Mouse (Mus musculus) limb, embryonic 14.5 days (tissue): Measurements from ENCODE around the gene 1700067P10Rik. TPM values are rescaled to one million over a fixed set of nuclear protein-coding genes. Genes with fewer than 3 reads are reported as not detected.
A peak's percentile ranks its signal among the peaks of the same experiment; 100 is the strongest.

Experiments
- ATAC-seq: fragments of 200-750 bp; cut with Nextera tagmentation; 2 replicates; pipeline ENCODE4 v1.8.0; 2017; ENCODE audit warnings: low read depth, moderate number of reproducible peaks, moderate TSS enrichment; ENCODE audit not compliant: low FRiP score
- DNase-seq: peaks from one replicate; pipeline ENCODE4 v3.0.0-alpha.2; 2015; ENCODE audit warnings: low spot score
- H3K27ac ChIP-seq: fragments of 300-500 bp; sonication (generic); replicated peaks from 2 replicates; pipeline ENCODE4 v1.5.1; 2014; ENCODE audit warnings: low read depth, mild to moderate bottlenecking, low read length, moderate library complexity, mixed read lengths
- H3K27me3 ChIP-seq: fragments of 300-500 bp; sonication (generic); 2 replicates; pipeline ENCODE4 v1.6.1; 2014; ENCODE audit warnings: low read length, mixed read lengths; ENCODE audit not compliant: control insufficient read depth, insufficient read depth
- H3K36me3 ChIP-seq: fragments of 300-500 bp; sonication (generic); 2 replicates; pipeline ENCODE4 v1.6.1; 2014; ENCODE audit warnings: mild to moderate bottlenecking, low read length, moderate library complexity, mixed read lengths; ENCODE audit not compliant: control insufficient read depth, insufficient read depth
- H3K4me1 ChIP-seq: fragments of 300-500 bp; sonication (generic); 2 replicates; pipeline ENCODE4 v1.6.1; 2014; ENCODE audit warnings: antibody characterized with exemption, low read length, mixed read lengths; ENCODE audit not compliant: control insufficient read depth, insufficient read depth
- H3K4me2 ChIP-seq: fragments of 300-500 bp; sonication (generic); replicated peaks from 2 replicates; pipeline ENCODE4 v1.6.1; 2014; ENCODE audit warnings: low read depth, mild to moderate bottlenecking, low read length, moderate library complexity; ENCODE audit not compliant: severe bottlenecking
- H3K4me3 ChIP-seq: fragments of 300-500 bp; sonication (generic); replicated peaks from 2 replicates; pipeline ENCODE4 v1.5.1; 2014; ENCODE audit warnings: low read length
- H3K9ac ChIP-seq: fragments of 300-500 bp; sonication (generic); 2 replicates; pipeline ENCODE4 v1.6.1; 2014; ENCODE audit warnings: mild to moderate bottlenecking, low read depth, low read length, moderate library complexity; ENCODE audit not compliant: severe bottlenecking
- H3K9me3 ChIP-seq: fragments of 300-500 bp; sonication (generic); 2 replicates; pipeline ENCODE4 v1.6.1; 2016; ENCODE audit warnings: low read length; ENCODE audit not compliant: control insufficient read depth
- POLR2A ChIP-seq: fragments of 200-500 bp; IDR thresholded peaks from 2 replicates; pipeline ENCODE4 v1.8.0; 2012; ENCODE audit warnings: inconsistent platforms, mild to moderate bottlenecking, moderate library complexity, borderline replicate concordance; ENCODE audit not compliant: insufficient read depth, insufficient read length; ENCODE audit errors: extremely low read depth
- WGBS: fragments of 180-500 bp; shearing (Covaris S2); extraction: QIAGEN DNeasy Blood & Tissue Kit; methylation state at CpG from one replicate; pipeline ENCODE4 v1.1.7; 2014; 5-methylcytosine and 5-hydroxymethylcytosine counted together
- polyA plus RNA-seq, 2 experiments: library from polyadenylated mRNA; depleted of rRNA in 1 of 2; stranded (reverse) in 1 of 2; unstranded in 1 of 2; fragments of >200 nt; fragmentation: Nextera tagmentation in 1 of 2; extraction: Ambion mirVana in 1 of 2; gene quantifications; 2 replicates each; pipeline versions ENCODE4 v1.2.1 to v1.2.3; 2012 to 2014

Gene 1700067P10Rik
- polyA plus RNA-seq, 2 experiments = 0.08 TPM; not detected in 1

GRCm38 (mm10) chr17:48096321-48096720, 7.2 kb downstream of the 1700067P10Rik start:
- 5% methylated on average over 17 of the region's 17 CpGs for WGBS
- no peak for ATAC-seq
- peaks cover 29% of the 10 kb centered on the region for H3K27me3 ChIP-seq
- no peak overlapping the region for H3K4me3 ChIP-seq
- H3K27ac ChIP-seq = 0 out of 2 replicates have a peak overlapping the region, but pooled peaks have one; percentile 28
- H3K4me2 ChIP-seq = peak overlapping the region; percentile 16
- no peak overlapping the region for H3K9ac ChIP-seq
- peaks cover 48% of the 10 kb centered on the region for H3K4me1 ChIP-seq
- no peak for TF ChIP-seq POLR2A
- H3K9me3 ChIP-seq = 0 out of 2 replicates have a peak, but pooled peaks cover 4% of the 10 kb centered on the region
- no peaks in the 10 kb centered on the region for H3K36me3 ChIP-seq
- no peak for DNase-seq

GRCm38 (mm10) chr17:48097011-48097742, 8.1 kb downstream of the 1700067P10Rik start:
- no peak overlapping the region; the same call in 1 of the 2 replicates for H3K27ac ChIP-seq
- ATAC-seq (no peak), DNase-seq (peak; percentile 62)
- H3K27me3 ChIP-seq = peaks cover 29% of the 10 kb centered on the region
- no peaks in the 10 kb centered on the region for H3K36me3 ChIP-seq
- H3K4me2 ChIP-seq = peak overlapping the region; percentile 57
- H3K9me3 ChIP-seq = 0 out of 2 replicates have a peak, but pooled peaks cover 4% of the 10 kb centered on the region
- 2% methylated on average over 29 of the region's 41 CpGs for WGBS
- H3K9ac ChIP-seq = peak overlapping the region; percentile 36; the same call in 1 of the 2 replicates
- peak overlapping the region; percentile 27 for H3K4me3 ChIP-seq
- TF ChIP-seq POLR2A = no peak
- peaks cover 48% of the 10 kb centered on the region for H3K4me1 ChIP-seq

GRCm38 (mm10) chr17:48097743-48098527, 8.8 kb downstream of the 1700067P10Rik start:
- Histone ChIP-seq H3K27ac (no peak overlapping the region), H3K4me3 (peak overlapping the region; percentile 27), H3K9me3 (0 out of 2 replicates have a peak, but pooled peaks cover 4% of the 10 kb centered on the region), H3K36me3 (no peaks in the 10 kb centered on the region), H3K27me3 (peaks cover 29% of the 10 kb centered on the region), H3K4me1 (peaks cover 48% of the 10 kb centered on the region), H3K4me2 (peak overlapping the region; percentile 57), H3K9ac (peak overlapping the region; percentile 36; the same call in 1 of the 2 replicates)
- DNase-seq (no peak), ATAC-seq (no peak)
- no peak for TF ChIP-seq POLR2A
- WGBS = 1% methylated on average over 27 of the region's 43 CpGs

GRCm38 (mm10) chr17:48098528-48098890, 9.4 kb downstream of the 1700067P10Rik start:
- DNase-seq (no peak), ATAC-seq (no peak)
- Histone ChIP-seq H3K4me2 (peak overlapping the region; percentile 57), H3K27me3 (peaks cover 29% of the 10 kb centered on the region), H3K4me1 (peaks cover 48% of the 10 kb centered on the region), H3K27ac (no peak overlapping the region), H3K9ac (no peak overlapping the region), H3K4me3 (peak overlapping the region; percentile 27), H3K9me3 (0 out of 2 replicates have a peak, but pooled peaks cover 2% of the 10 kb centered on the region), H3K36me3 (no peaks in the 10 kb centered on the region)
- 2% methylated on average over 18 of the region's 19 CpGs for WGBS
- TF ChIP-seq POLR2A = no peak

GRCm38 (mm10) chr17:48099312-48099711, 10.2 kb downstream of the 1700067P10Rik start:
- ATAC-seq = no peak
- peaks cover 29% of the 10 kb centered on the region for H3K27me3 ChIP-seq
- no peak for DNase-seq
- WGBS = 18% methylated on average over 11 of the region's 11 CpGs
- H3K36me3 ChIP-seq = no peaks in the 10 kb centered on the region
- peaks cover 48% of the 10 kb centered on the region for H3K4me1 ChIP-seq
- no peak overlapping the region for H3K9ac ChIP-seq
- no peak overlapping the region for H3K4me3 ChIP-seq
- no peaks in the 10 kb centered on the region for H3K9me3 ChIP-seq
- TF ChIP-seq POLR2A = no peak
- no peak overlapping the region for H3K27ac ChIP-seq
- H3K4me2 ChIP-seq = no peak overlapping the region
